Mouse (Mus musculus): ENCODE measurements around the gene Avpr1b.

DNA sequence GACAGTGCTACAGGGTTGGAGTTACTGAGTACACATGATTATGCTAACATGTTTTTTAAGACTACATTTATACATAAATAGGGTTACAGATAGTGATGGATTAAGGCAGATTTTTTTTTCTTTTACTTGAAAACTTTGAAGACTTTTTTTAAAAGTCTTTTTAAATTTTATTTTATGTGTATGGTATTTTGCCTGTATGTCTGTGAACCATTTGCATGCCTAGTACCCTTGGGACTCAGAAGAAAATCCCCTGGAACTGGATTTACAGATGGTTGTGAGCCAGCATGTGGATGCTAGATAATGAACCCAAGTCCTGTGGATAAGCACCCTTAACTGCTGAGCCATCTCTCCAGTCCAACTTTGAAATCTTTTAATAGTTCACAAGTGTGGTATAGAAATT is 45.6 kb upstream of the Avpr1b start:
- TF ChIP-seq CTCF (IDR thresholded peaks at IDR 0.05; ENCODE audit: control insufficient read depth, insufficient read depth, low read length) (no peak), POLR2A (IDR thresholded peaks at IDR 0.05; ENCODE audit: borderline replicate concordance, control insufficient read depth, low read depth, low read length) (no peak)
